Mouse (Mus musculus): ENCODE results near the gene Klf13.

GRCm38 (mm10) chr7:63970986-63971385 lies 32.3 kb upstream of the Klf13 start:
- TF ChIP-seq CTCF (IDR thresholded peaks at IDR 0.05; ENCODE audit: low read depth) (no peak), EP300 (optimal IDR thresholded peaks at IDR 0.05) (no peak)
